Mouse (Mus musculus) frontal cortex, adult (tissue): Measurements from ENCODE around the gene Mrgprx2.
"Not testable (repeated sequence)": the region's sequence is repeated elsewhere in the genome, so short reads cannot be mapped to it uniquely, and the experiment has no call there.

Experiments
- ATAC-seq: cut with Nextera tagmentation; 2 replicates; pipeline ENCODE4 v1.9.2; 2017; ENCODE audit warnings: mild to moderate bottlenecking, moderate library complexity, mixed read lengths; ENCODE audit not compliant: low TSS enrichment

Mrgprx2 gene

GRCm38 (mm10) chr7:48499221-48499620 is at the start of gene Mrgprx2:
Mrgprx2 (minus strand) TSS chr7:48499321.
- ATAC-seq, result no peak

DNA sequence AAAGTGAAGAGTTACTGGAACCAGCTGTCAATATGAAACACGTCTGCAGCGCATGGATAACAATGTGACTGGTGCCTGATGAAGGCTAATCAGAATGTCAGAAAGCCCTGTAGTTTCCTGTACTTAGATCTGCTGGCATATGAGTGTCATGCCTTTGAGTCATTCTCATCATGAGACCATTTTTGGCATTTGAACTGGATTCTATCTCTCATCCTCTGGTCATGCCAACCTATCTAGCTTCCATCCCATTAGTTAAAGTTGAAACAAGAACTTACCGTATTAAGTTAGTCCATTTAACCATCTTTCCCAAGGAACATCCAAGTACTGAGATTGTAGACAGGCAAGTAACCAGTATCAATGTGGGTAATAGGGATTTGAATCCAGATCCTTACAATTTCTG is 42.9 kb downstream of the Mrgprx2 start, which contains the start of gene Mrgprb1:
Gene Mrgprb1 (minus strand): TSS at position 101 of the 400 bp plus-strand sequence.
- ATAC-seq, result no peak

- ATAC-seq, result no peak
Measured at GRCm38 (mm10) chr7:48436581-48436980, 62.5 kb downstream of the Mrgprx2 start.

DNA sequence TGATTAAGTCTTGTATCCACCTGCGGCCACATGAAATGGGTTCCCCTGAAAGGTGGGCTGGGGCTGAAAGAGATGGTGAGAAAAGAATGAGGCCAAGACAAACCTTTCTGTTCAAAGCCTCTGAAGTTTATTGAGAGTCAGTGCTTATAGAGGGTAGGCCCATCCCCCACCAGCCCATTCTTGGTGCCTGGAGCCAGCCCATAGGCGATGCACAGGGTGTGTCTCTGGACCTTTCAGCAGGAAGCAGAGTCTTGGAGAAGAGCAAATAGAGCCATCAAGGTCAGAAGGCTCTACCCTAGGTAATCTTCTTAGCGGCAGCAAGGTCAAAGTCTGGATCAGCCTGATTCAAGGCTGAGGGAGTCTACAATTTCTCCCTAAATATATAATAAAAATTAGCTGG is 63.2 kb downstream of the Mrgprx2 start:
- ATAC-seq, result not testable (repeated sequence)
